Mouse (Mus musculus) MEL-GATA-1-ER (cell line): Measurements from ENCODE around the gene Vmn1r4.

Source experiments
- DNase-seq: peaks from one replicate; pipeline ENCODE4 v3.0.0-alpha.2; 2012; ENCODE audit warnings: low read depth; ENCODE audit errors: extremely low read depth

Vmn1r4 gene

DNA sequence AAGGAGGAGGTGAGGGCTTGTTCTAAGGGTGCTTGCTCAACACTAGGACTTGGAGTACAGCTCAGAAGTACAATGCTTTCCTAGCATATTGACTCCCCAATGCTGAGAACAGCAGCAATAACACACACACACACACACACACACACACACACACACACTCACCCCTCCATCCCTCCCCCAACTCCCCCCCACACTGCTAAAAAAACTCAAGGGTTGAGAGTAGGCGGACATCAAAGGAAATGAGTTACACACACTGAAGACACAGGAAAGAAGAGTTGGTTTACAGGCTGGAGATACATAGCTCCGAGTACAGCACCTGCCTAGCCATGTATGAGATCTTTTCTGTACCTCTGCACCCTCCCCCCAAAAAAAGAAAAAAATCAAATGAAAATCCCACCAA, 7.5 kb upstream of the Vmn1r4 start:
- no peak for DNase-seq

DNA sequence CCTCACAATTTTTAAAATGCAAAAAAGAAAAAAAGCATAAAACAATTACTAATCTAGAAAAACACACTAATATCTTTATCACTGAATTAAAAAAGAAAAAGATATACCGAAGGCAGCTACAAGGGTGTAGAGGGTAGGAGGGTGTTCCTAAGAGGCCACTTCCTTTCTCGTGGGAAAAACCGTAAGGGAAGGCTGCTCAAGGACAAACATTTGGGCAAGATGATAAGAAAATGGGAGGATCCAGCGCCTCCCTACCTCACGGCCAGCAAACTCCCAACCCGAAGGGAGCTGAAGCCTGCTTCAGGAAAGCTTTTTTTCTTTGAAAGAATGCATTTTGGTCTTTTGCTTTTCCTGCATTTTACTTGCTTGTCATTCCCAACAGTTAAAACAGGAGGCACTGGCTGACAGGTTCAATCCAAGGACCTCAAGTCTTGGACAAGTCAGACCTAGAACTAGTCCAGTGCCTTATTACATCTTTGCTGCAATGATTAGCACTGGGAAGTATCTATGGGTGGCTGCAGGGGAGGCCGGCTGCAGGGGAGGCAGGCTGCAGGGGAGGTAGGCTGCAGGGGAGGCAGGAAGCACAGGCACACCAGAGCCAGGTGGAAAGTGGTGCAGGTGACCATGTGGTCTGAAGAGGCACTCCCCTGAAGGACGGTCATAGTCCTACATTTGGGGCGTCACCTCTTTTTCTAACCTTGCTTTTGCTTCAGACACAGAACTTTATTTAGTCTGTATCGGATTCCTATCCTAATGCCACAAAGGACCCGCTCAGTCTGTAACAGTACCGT, 6.0 kb upstream of the Vmn1r4 start:
- peak; percentile 73 for DNase-seq

DNA sequence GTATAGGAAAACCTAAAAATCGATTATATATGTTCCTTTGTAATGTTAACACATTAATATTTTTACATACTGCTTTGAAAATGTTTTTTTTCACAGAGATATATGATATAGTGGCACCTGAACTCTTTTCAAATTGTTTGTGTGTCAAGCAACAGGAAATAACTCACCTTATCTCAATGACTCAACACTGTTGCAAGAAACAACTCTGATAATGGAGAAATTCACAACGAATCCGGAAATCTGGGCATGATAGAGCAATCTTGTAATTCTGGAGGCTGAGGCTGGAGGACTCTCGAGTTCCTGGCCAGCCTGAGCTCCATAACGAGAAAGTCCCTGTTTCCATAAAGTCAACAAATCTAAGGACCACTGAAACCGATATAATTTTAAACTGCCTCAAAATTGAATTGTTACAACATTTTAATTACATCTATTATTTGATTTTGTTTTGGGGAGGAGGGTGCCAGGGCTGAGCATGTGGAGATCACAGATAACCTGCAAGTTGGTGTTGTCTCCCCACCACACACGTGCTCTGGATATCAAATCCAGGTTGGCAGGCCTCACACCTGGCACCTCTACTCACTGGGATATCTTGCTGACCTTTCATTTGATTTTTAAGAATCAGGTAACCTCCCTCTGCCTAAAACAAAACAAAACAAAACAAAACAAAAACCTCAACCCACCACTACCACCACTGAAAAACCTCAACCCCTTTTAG, 4.3 kb upstream of the Vmn1r4 start:
- DNase-seq = no peak

DNA sequence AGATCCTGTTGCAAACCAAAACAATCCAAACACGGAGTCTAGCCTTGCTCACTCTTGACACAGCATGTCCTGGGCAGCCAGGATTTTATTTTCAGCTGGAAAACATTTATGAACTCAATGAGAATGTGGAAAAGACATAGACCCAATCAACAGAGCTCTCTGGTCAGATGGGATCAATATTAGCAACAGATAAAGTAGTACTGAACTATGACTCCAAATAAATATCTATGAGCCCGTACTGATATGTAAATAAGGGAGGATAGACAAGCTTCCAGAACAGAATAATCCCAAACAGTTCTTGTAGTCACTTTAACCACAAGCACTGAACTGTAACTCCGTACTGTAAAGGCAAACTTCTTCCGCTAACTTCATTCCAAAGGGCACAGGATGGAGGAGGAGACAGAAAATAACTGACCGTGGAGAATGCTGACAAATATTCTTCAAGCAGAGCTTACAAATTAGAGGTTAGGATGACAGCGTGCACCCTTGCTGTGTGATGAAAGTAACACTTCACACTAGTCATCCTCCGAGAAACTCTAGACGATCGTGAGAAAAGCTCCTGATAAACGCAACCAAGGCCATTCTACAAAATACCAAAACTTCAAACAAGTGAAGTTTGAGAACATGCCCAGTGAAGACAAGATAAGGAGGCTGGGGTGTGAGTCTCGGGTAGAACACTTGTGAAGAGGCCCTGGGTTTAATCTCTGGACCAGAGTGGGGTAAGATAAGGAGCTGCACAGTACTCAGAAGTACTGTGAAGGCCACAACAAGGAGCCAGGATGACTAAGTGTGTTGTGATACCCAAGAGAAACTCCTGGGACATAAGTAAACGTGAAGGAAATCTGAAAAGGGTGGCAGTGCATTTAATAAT, 3.4 kb upstream of the Vmn1r4 start:
- peak; percentile 80 for DNase-seq

DNA sequence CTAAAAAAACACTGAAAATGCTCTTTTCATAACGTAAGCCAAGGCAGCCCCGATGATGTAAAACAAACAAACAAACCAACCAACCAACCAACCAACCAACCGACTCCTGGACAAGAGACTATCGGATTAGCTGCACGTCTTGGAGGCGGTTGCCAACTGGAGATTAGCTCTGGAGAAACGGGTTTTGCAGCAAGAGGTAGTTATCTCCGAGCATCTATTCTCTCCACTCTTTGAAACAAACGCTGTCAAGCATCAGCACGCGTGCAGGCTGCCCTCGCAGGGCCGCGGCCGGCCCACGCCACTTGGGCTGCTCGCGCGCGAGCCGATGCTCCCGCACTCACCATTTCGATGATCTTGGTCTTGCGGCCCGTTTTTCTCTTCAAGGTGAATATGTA, 487 bp upstream of the Vmn1r4 start:
- no peak for DNase-seq

DNA sequence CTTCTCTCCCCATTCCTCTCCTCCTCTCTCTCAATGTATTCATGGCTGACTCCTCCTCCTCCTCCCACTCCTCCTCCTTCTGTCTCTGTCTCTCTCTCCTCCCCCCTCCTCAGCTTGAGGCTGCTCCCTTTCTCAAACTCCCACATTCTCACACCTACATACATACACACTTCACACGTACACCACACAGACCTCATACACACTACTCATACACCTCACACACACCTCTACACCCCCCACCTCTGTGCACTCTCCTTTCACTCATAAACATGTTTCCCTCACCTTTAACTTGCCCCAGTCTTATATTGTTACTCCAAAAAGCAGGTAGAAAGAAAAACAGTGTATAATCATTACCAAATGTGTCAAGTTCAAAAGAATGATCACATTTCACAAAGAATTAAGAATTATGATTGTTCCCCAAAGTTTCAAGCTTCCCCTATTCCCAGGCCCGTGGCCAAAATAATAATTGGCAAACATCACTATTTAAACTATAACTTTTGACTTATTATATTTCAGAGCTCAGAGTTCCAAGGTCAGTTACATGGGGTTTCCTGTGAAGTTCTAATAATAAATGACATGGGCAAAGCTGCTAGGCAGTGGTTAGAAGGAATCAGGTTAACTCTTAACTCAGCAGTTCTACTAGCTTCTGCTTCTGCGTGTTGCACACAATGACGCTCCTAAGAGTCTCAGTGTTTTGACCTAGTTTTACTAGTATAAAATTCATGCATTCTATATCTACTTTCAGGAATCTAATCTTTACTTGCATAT, 8.0 kb downstream of the Vmn1r4 start:
- no peak for DNase-seq

DNA sequence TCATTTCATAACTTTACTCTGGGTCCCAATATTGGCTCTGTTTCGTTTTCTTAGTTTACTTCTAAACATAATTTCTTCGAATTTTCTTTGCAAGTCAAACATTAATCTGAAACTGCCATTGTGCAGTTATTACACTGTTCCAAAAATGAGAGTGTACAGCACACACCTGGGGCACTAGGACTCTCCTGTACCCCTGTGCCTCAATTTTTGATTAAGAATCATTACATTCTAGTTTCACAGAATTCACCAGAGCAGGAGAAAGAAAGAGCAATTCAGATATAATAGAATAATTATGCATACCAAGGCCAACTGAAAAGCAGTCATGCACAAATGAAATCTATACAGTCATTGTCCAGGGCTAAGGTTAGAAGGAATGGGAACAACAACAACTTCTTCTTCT, 8.6 kb downstream of the Vmn1r4 start:
- no peak for DNase-seq

DNA sequence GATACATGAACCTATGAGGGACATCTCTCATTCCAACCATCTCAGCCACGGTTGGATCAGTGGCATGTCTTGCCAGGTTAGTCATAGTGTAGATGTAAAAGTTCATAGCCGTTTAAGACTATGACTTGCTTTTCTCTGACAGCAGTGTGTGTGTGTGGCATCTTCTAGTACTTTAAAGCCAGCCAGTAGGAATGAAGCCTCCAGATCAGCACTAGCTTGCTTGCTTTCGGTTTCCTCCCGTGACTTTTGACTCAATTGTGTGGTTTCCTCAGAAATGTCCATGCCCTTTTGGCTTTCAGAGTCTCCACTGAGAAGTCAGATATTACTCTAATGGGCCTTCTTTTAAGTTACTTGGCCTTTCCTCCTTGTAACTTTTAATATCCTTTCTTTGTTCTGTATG, 10.6 kb downstream of the Vmn1r4 start:
- no peak for DNase-seq

DNA sequence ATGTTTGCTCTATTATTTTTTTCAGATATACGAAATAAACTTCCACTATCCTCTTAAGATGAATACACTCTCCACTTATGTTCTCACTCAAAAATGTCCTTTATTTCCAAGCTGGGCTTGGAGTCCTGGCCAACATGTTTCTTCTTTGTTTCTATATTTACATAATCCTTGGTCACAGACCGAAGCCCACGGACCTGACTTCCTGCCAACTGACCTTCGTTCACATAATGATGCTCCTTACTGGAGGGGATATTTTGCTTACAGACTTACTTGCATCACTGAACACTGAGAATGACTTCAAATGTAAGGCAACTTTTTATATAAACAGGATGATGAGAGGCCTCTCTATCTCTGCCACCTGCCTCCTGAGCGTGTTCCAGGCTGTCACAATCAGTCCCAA, 32.6 kb downstream of the Vmn1r4 start:
- no peak for DNase-seq

DNA sequence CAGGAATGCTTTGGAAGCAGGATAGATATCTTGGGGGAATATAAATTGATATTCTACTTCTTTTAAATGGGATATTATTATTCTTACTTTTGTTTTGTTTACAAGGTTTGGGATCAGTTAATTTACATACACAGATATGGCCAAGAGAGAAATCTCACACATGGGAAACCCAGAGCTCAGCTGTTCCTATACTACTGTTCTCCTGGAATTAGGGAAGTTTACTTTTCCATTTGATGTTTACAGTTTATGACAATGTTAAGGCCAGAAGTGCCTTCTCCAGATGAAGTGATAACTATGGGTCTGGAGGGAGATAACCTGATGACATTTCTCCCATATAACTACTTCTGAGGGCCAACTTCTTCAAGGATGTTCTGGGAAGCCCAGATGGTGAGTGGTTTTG, 46.2 kb downstream of the Vmn1r4 start, which contains the start of gene Vmn1r5:
Vmn1r5 (plus strand) TSS at position 301 of the 400 bp plus-strand sequence.
- no peak for DNase-seq

DNA sequence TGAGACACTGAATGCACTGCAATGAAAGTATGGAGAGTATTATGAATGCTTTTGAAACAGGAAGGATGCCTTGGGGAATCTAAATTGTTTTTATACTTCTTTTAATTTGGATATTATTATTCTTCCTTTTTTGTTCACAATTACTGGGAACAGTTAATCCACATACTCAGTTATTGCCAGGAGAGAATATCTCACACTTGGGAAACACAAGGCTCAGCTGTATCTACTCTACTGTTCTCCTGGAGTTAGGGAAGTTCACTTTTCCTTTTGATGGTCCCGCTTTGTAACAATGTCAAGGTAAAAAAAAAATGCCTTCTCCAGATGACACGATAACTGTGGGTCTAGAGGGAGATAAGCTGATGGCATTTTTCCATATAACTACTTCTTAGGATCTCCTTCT, 73.1 kb downstream of the Vmn1r4 start, which contains the start of gene Vmn1r6:
Vmn1r6 (plus strand) TSS at position 301 of the 400 bp plus-strand sequence.
- no peak for DNase-seq
